Comparison of ENCODE assay signal across 22 mouse cellular contexts in genomic region chr14:9431798-9432197, GRCm38 (mm10).
"Had no signal": no experiment of that assay in that cellular context is flagged by ENCODE, and none has a peak within 500 bp of the region (broad histone marks: within the 10 kb centered on the region; RNA-seq: fewer than 3 reads in every experiment).

No protein-coding gene starts in this region.

- H3K4me3 ChIP-seq: heart, adult 2 months; heart, embryonic 13.5 days; heart, embryonic 15.5 days; hindbrain, embryonic 13.5 days; hindbrain, embryonic 15.5 days; left cerebral cortex, adult 2 months; limb, embryonic 13.5 days; limb, embryonic 15.5 days; liver, embryonic 12.5 days had no signal

- H3K4me1 ChIP-seq: heart, embryonic 15.5 days; hindbrain, embryonic 13.5 days; hindbrain, embryonic 15.5 days; limb, embryonic 13.5 days; limb, embryonic 15.5 days; liver, embryonic 12.5 days had no signal

- ATAC-seq: hindbrain, postnatal 0 days; intestine, embryonic 16.5 days; liver, embryonic 12.5 days had no signal

- DNase-seq: gastrocnemius, postnatal 14 days; gastrocnemius, postnatal 36 days; heart, adult 11 months; heart, adult 2 months; heart, postnatal 14 days; heart, postnatal 36 days; kidney, adult 11 months; layer of hippocampus, adult 9-11 months; layer of hippocampus, postnatal 36 days had no signal

- H3K27ac ChIP-seq: heart, adult 2 months; heart, embryonic 13.5 days; heart, embryonic 15.5 days; hindbrain, embryonic 13.5 days; hindbrain, embryonic 15.5 days; hindbrain, postnatal 0 days; kidney, postnatal 0 days; left cerebral cortex, adult 2 months; limb, embryonic 13.5 days; limb, embryonic 15.5 days; liver, embryonic 12.5 days; liver, embryonic 14.5 days had no signal

- H3K4me2 ChIP-seq: heart, embryonic 11.5 days; heart, embryonic 13.5 days; heart, embryonic 15.5 days; hindbrain, embryonic 13.5 days; hindbrain, embryonic 15.5 days; limb, embryonic 13.5 days; limb, embryonic 15.5 days; liver, embryonic 12.5 days had no signal

- H3K27me3 ChIP-seq: heart, embryonic 13.5 days; heart, embryonic 15.5 days; hindbrain, embryonic 13.5 days; hindbrain, embryonic 15.5 days; limb, embryonic 13.5 days; limb, embryonic 15.5 days; liver, embryonic 12.5 days had no signal

- H3K36me3 ChIP-seq: heart, embryonic 13.5 days; heart, embryonic 15.5 days; hindbrain, embryonic 13.5 days; hindbrain, embryonic 15.5 days; limb, embryonic 13.5 days; limb, embryonic 15.5 days; liver, embryonic 12.5 days had no signal

- H3K9ac ChIP-seq: heart, embryonic 13.5 days; heart, embryonic 15.5 days; hindbrain, embryonic 13.5 days; hindbrain, embryonic 15.5 days; limb, embryonic 13.5 days; limb, embryonic 15.5 days; liver, embryonic 12.5 days; liver, embryonic 14.5 days had no signal

- H3K9me3 ChIP-seq: heart, embryonic 13.5 days; heart, embryonic 15.5 days; hindbrain, embryonic 13.5 days; hindbrain, embryonic 15.5 days; limb, embryonic 13.5 days; limb, embryonic 15.5 days; liver, embryonic 12.5 days had no signal
